Comparison of ENCODE assay signal across 27 mouse cellular contexts in the genomic region with DNA sequence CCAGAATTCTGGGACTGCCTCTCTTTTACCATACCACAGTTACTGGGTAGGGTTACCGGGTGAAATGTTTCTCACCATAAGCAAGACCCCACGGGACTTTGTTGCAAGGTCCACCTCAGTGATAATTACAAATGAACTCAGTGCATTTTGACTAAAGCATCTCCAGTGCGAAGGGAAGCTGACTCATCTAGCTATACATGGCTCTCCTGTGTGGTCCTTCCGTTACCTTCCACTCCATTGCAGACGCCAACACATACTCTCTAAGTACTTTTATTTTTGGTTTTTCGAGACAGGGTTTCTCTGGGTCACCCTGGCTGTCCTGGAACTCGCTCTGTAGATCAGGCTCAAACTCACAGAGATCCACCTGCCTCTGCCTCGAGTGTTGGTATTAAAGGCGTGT. TPM values are rescaled to one million over a fixed set of nuclear protein-coding genes. Genes with fewer than 3 reads are reported as not detected.
DNase-seq lines count a peak whose midpoint lies in the region; ATAC-seq and TF ChIP-seq lines count a peak whose summit lies in the region.
"Had no signal": no experiment of that assay in that cellular context is flagged by ENCODE, and none has a peak within 500 bp of the region (broad histone marks: within the 10 kb centered on the region; RNA-seq: fewer than 3 reads in every experiment).

No protein-coding gene starts in this region.

- TF ChIP-seq EP300 in MEL (IDR thresholded peaks at IDR 0.05; ENCODE audit: low read depth in 1 of 2, low read length in 2 of 2) = no peak

- H3K27ac ChIP-seq in layer of hippocampus, adult 2 months = peak overlapping the region; percentile 18; the same call in 1 of the 2 replicates
- peak overlapping the region; percentile 29; the same call in 1 of the 2 replicates for H3K27ac ChIP-seq in liver, embryonic 13.5 days
- peak overlapping the region; percentile 95 for H3K27ac ChIP-seq in MEL (ENCODE audit: control insufficient read depth, low read depth, low read length)
- H3K27ac ChIP-seq: embryonic facial prominence, embryonic 12.5 days; embryonic facial prominence, embryonic 15.5 days; hindbrain, embryonic 10.5 days; hindbrain, embryonic 13.5 days; intestine, embryonic 15.5 days had no signal

- no peak overlapping the region for H3K4me3 ChIP-seq in layer of hippocampus, adult 2 months
- H3K4me3 ChIP-seq in liver, embryonic 13.5 days (replicated peaks) = no peak overlapping the region
- H3K4me3 ChIP-seq in MEL (ENCODE audit: control insufficient read depth in 1 of 2, insufficient read depth in 1 of 2, low read depth in 2 of 2, low read length in 2 of 2) = no peak overlapping the region
- H3K4me3 ChIP-seq: embryonic facial prominence, embryonic 12.5 days; embryonic facial prominence, embryonic 15.5 days; hindbrain, embryonic 10.5 days; hindbrain, embryonic 13.5 days; intestine, embryonic 15.5 days had no signal

- H3K36me3 ChIP-seq in liver, embryonic 13.5 days = no peaks in the 10 kb centered on the region
- peaks cover 0 to 39% of the 10 kb centered on the region in 2 experiments; a peak in 2 of 4 replicates for H3K36me3 ChIP-seq in MEL (ENCODE audit: control insufficient read depth in 1 of 2, insufficient read depth in 2 of 2, low read length in 2 of 2)
- H3K36me3 ChIP-seq: embryonic facial prominence, embryonic 12.5 days; embryonic facial prominence, embryonic 15.5 days; hindbrain, embryonic 13.5 days; intestine, embryonic 15.5 days had no signal

- no peaks in the 10 kb centered on the region; the same call in 1 of the 2 replicates for H3K79me2 ChIP-seq in MEL (ENCODE audit: control insufficient read depth, insufficient read depth, low read length, poor library complexity)

- H3K27me3 ChIP-seq in liver, embryonic 13.5 days = peaks cover 43% of the 10 kb centered on the region
- no peaks in the 10 kb centered on the region for H3K27me3 ChIP-seq in MEL (ENCODE audit: control insufficient read depth in 1 of 2, insufficient read depth in 2 of 2, low read length in 2 of 2)
- H3K27me3 ChIP-seq: hindbrain, embryonic 13.5 days had no signal

- H3K9ac ChIP-seq in liver, embryonic 13.5 days = no peak overlapping the region
- no peak overlapping the region for H3K9ac ChIP-seq in MEL (ENCODE audit: control insufficient read depth, low read depth, low read length, poor library complexity, severe bottlenecking)
- H3K9ac ChIP-seq: embryonic facial prominence, embryonic 12.5 days; embryonic facial prominence, embryonic 15.5 days; hindbrain, embryonic 13.5 days; intestine, embryonic 15.5 days had no signal

- ATAC-seq in frontal cortex, adult (ENCODE audit: low TSS enrichment) = peak; percentile 50; the same call in 1 of the 2 replicates
- ATAC-seq in liver, embryonic 13.5 days (ENCODE audit: low read depth) = no peak
- ATAC-seq: CD4-positive, CD25-positive, alpha-beta regulatory T cell, adult 4 months; forebrain, embryonic 14.5 days; hindbrain, embryonic 16.5 days; intestine, embryonic 15.5 days; Patski had no signal

- peaks cover 81% of the 10 kb centered on the region for H3K4me1 ChIP-seq in liver, embryonic 13.5 days (replicated peaks)
- peaks cover 19 to 56% of the 10 kb centered on the region in 2 experiments for H3K4me1 ChIP-seq in MEL (ENCODE audit: control insufficient read depth in 1 of 2, insufficient read depth in 2 of 2, low read length in 2 of 2)

- H3K4me2 ChIP-seq in liver, embryonic 13.5 days = no peak overlapping the region
- H3K4me2 ChIP-seq: embryonic facial prominence, embryonic 12.5 days; embryonic facial prominence, embryonic 15.5 days; heart, embryonic 11.5 days; hindbrain, embryonic 13.5 days; intestine, embryonic 15.5 days had no signal

- TF ChIP-seq CTCF in layer of hippocampus, adult 2 months (conservative IDR thresholded peaks at IDR 0.05) = no peak
- no peak for TF ChIP-seq CTCF in MEL (IDR thresholded peaks at IDR 0.05 in 2 of 3, conservative IDR thresholded peaks at IDR 0.05 in 1 of 3; ENCODE audit: control insufficient read depth in 1 of 3, insufficient read depth in 1 of 3, low read depth in 2 of 3, low read length in 3 of 3, poor library complexity in 1 of 3, severe bottlenecking in 1 of 3)

- H3K9me3 ChIP-seq in liver, embryonic 13.5 days (replicated peaks) = no peaks in the 10 kb centered on the region
- no peaks in the 10 kb centered on the region for H3K9me3 ChIP-seq in MEL (replicated peaks; ENCODE audit: insufficient read depth, low read length)
- H3K9me3 ChIP-seq: embryonic facial prominence, embryonic 12.5 days; embryonic facial prominence, embryonic 15.5 days; hindbrain, embryonic 10.5 days; hindbrain, embryonic 13.5 days; intestine, embryonic 15.5 days had no signal

- 73% methylated on average over 9 of the region's 9 CpGs for WGBS in liver, embryonic 13.5 days (ENCODE audit: insufficient replicate concordance)

- no peak for DNase-seq in frontal cortex, postnatal 25 days (ENCODE audit: low spot score in 2 of 2)
- no peak for DNase-seq in layer of hippocampus, adult 2 months (ENCODE audit: low spot score in 2 of 2)
- no peak for DNase-seq in layer of hippocampus, adult 8-10 months (ENCODE audit: low spot score in 2 of 2)
- DNase-seq in liver, embryonic 13.5 days = no peak
- no peak for DNase-seq in liver
- DNase-seq in MEL (ENCODE audit: low read depth, low spot score) = no peak
- DNase-seq in lung, postnatal 36 days = no peak
- DNase-seq: adrenal gland, postnatal 10 days; adrenal gland, postnatal 36 days; cerebellum, adult 11 months; cerebellum, adult 2 months; cerebellum, adult 9-11 months; cerebellum, postnatal 25 days; gastrocnemius, postnatal 36 days; heart, postnatal 36 days had no signal

- TF ChIP-seq POLR2A in MEL (IDR thresholded peaks at IDR 0.05; ENCODE audit: control insufficient read depth in 1 of 2, insufficient read depth in 1 of 2, low read depth in 1 of 2, low read length in 2 of 2, poor library complexity in 1 of 2) = no peak

- no peak for TF ChIP-seq RAD21 in MEL (IDR thresholded peaks at IDR 0.05; ENCODE audit: low read depth, low read length)

TF ChIP-seq in MEL, 35 proteins besides CTCF, POLR2A, EP300 and RAD21:
- TF ChIP-seq RCOR1 (IDR thresholded peaks at IDR 0.05; ENCODE audit: low read depth, low read length) = no peak

RNA-seq across cellular contexts. Expression of gene Zbtb16, which starts 19.9 kb away (rescaled TPM):
- 100 to 1,000 TPM; 143 to 149 TPM for total RNA-seq in layer of hippocampus, adult 2 months (2021)
- total RNA-seq in layer of hippocampus, adult 8-10 months (2022) = 100 to 1,000 TPM; 118 to 146 (median 137) TPM
- 0.74 and 0.77 TPM in 2 replicates for polyA plus RNA-seq in liver, embryonic 13.5 days (2015; fragmentation: Nextera tagmentation; extraction: Ambion mirVana)
- total RNA-seq in MEL (2012; rRNA removed) = 0.04 and 0.07 TPM in 2 replicates
- polyA plus RNA-seq in MEL (2012; ENCODE audit: insufficient read depth in 1 of 2, insufficient read length in 2 of 2, low read depth in 1 of 2, low replicate concordance in 2 of 2, missing spikeins in 1 of 2) = under 1 TPM in 1 of 2 experiments, not detected in 1; 0.72 TPM
- polyA plus RNA-seq: C2C12; CD4-positive, CD25-positive, alpha-beta regulatory T cell, adult 4 months had no signal

Comparison
In these comparisons a context has a peak if more than half of its experiments do, and no peak if none do; other contexts are left out.
1. H3K27ac ChIP-seq: peak in every context shown above with its lines; median percentile 95 in MEL; 29 in liver, embryonic 13.5 days; 18 in layer of hippocampus, adult 2 months.
2. RNA of gene Zbtb16, which starts 19.9 kb away (total RNA-seq): 143 to 149 TPM in layer of hippocampus, adult 2 months and 118 to 146 TPM in layer of hippocampus, adult 8-10 months; 0.04 to 0.07 TPM in MEL; every median in the first group is over 100 times any median in the second.